Mouse (Mus musculus) layer of hippocampus, adult 6 months (tissue): ENCODE results near the gene Notch2. TPM values are rescaled to one million over a fixed set of nuclear protein-coding genes. Genes with fewer than 3 reads are reported as not detected.

ENCODE experiments used
- long read RNA-seq, 2 experiments: library from polyadenylated mRNA; unstranded; transcript quantifications; one replicate each; pipeline ENCODE4 v2.0.0; 2019 to 2020
- polyA plus RNA-seq: library from polyadenylated mRNA; unstranded; fragments of <200 nt; fragmentation: Nextera tagmentation; gene quantifications from 2 replicates; pipeline ENCODE4 v1.2.3, GENCODE M21; 2021

Gene Notch2
- polyA plus RNA-seq, result 10.0 and 13.6 TPM in 2 replicates
- long read RNA-seq, experiment 1, partial matches to known transcripts, result 1 of 34 reads
- long read RNA-seq, experiment 1, other reads (novel, unspliced or antisense), result 33 of 34 reads
- long read RNA-seq, experiment 2, partial matches to known transcripts, result 0 of 2 reads
- long read RNA-seq, experiment 2, other reads (novel, unspliced or antisense), result 2 of 2 reads

GRCm38 (mm10) chr3:98013401-98014281 lies at the start of gene Notch2:
Notch2 (plus strand) TSS chr3:98013527.

GRCm38 (mm10) chr3:98160330-98160729 lies 147.0 kb downstream of the Notch2 start, which contains the start of gene Adam30:
Adam30 (plus strand) TSS chr3:98160630.

Other genes starting within 250 kb of the Notch2 start
- 32.4 and 39.7 TPM in 2 replicates for gene Pde4dip, start 124.8 kb upstream of the Notch2 start, polyA plus RNA-seq
- 57.6 and 59.3 TPM in 2 replicates for gene Sec22b, start 112.3 kb upstream of the Notch2 start, polyA plus RNA-seq
- gene Adam30, start 147.1 kb downstream of the Notch2 start, polyA plus RNA-seq, result not detected in 2 replicates
- not detected in 2 replicates for gene Reg4, start 208.6 kb downstream of the Notch2 start, polyA plus RNA-seq